Mouse (Mus musculus) midbrain, embryonic 12.5 days (tissue): ENCODE measurements around the gene Sp2. TPM values are rescaled to one million over a fixed set of nuclear protein-coding genes. Genes with fewer than 3 reads are reported as not detected.

Experiments
- ATAC-seq: fragments of 200-750 bp; cut with Nextera tagmentation; 2 replicates; pipeline ENCODE4 v1.8.0; 2017; ENCODE audit warnings: low read depth, moderate TSS enrichment, moderate library complexity; ENCODE audit not compliant: low FRiP score
- H3K27ac ChIP-seq: fragments of 300-500 bp; sonication (generic); replicated peaks from 2 replicates; pipeline ENCODE4 v1.5.1; 2016; ENCODE audit warnings: mild to moderate bottlenecking
- H3K27me3 ChIP-seq: fragments of 300-500 bp; sonication (generic); 2 replicates; pipeline ENCODE4 v1.6.1; 2016; ENCODE audit warnings: mild to moderate bottlenecking
- H3K36me3 ChIP-seq: fragments of 300-500 bp; sonication (generic); 2 replicates; pipeline ENCODE4 v1.6.1; 2016
- H3K4me1 ChIP-seq: fragments of 300-500 bp; sonication (generic); 2 replicates; pipeline ENCODE4 v1.6.1; 2016
- H3K4me2 ChIP-seq: fragments of 300-500 bp; sonication (generic); replicated peaks from 2 replicates; pipeline ENCODE4 v1.6.1; 2016; ENCODE audit warnings: mild to moderate bottlenecking, moderate library complexity
- H3K4me3 ChIP-seq: fragments of 300-500 bp; sonication (generic); 2 replicates; pipeline ENCODE4 v1.5.1; 2016; ENCODE audit warnings: mild to moderate bottlenecking
- H3K9ac ChIP-seq: fragments of 300-500 bp; sonication (generic); replicated peaks from 2 replicates; pipeline ENCODE4 v1.6.1; 2016; ENCODE audit warnings: mild to moderate bottlenecking, moderate library complexity
- H3K9me3 ChIP-seq: fragments of 300-500 bp; sonication (generic); 2 replicates; pipeline ENCODE4 v1.6.1; 2016; ENCODE audit warnings: mild to moderate bottlenecking
- WGBS: fragments of 180-500 bp; shearing (Covaris S2); methylation state at CpG from one replicate; pipeline ENCODE4 v1.1.7; 2016; 5-methylcytosine and 5-hydroxymethylcytosine counted together
- polyA plus RNA-seq: library from polyadenylated mRNA; unstranded; fragments of >200 nt; fragmentation: Nextera tagmentation; extraction: Ambion mirVana; gene quantifications from 2 replicates; pipeline ENCODE4 v1.2.1, GENCODE M21; 2016

The Sp2 gene
- polyA plus RNA-seq, 1 experiment from 2014 or later: 23.4 TPM

DNA sequence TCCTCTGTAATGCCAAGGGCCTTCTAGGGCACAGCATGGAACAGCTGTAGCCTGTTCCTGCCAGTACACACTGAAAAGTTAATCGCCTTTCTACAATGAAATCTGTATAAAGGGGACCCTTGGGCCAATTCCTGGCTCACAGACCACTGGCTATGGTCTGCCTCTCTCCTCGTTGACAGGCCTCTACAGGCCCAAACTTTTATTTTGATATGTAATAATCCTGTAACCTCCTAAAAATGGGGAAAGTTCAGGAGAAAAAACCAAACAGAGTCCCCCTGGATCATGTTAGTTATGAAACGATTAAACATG lies 6.4 kb downstream of the Sp2 start:
- H3K4me2 ChIP-seq: peak overlapping the region; percentile 91
- H3K9ac ChIP-seq: peak overlapping the region; percentile 97
- peak overlapping the region; percentile 94 for H3K4me3 ChIP-seq
- no peak for ATAC-seq
- no peaks in the 10 kb centered on the region for H3K9me3 ChIP-seq
- peaks cover 27% of the 10 kb centered on the region for H3K4me1 ChIP-seq
- H3K36me3 ChIP-seq: no peaks in the 10 kb centered on the region
- H3K27ac ChIP-seq: 0 out of 2 replicates have a peak overlapping the region, but pooled peaks have one; percentile 95
- WGBS: 52% methylated on average over 3 of the region's 3 CpGs
- peaks cover under 1% of the 10 kb centered on the region; the same call in 1 of the 2 replicates for H3K27me3 ChIP-seq

- Histone ChIP-seq H3K36me3 (no peaks in the 10 kb centered on the region), H3K9ac (peak overlapping the region; percentile 97; the same call in 1 of the 2 replicates), H3K4me3 (peak overlapping the region; percentile 94; the same call in 1 of the 2 replicates), H3K27me3 (no peaks in the 10 kb centered on the region), H3K4me2 (peak overlapping the region; percentile 91), H3K27ac (peak overlapping the region; percentile 42; the same call in 1 of the 2 replicates), H3K4me1 (peaks cover 27% of the 10 kb centered on the region), H3K9me3 (no peaks in the 10 kb centered on the region)
- WGBS: 83% methylated on average over 10 of the region's 10 CpGs
- no peak for ATAC-seq
Observed at GRCm38 (mm10) chr11:96975511-96976378, 7.0 kb downstream of the Sp2 start.

GRCm38 (mm10) chr11:96974813-96975212 lies 7.9 kb downstream of the Sp2 start:
- no peaks in the 10 kb centered on the region for H3K36me3 ChIP-seq
- no peak overlapping the region for H3K27ac ChIP-seq
- H3K4me3 ChIP-seq: no peak overlapping the region
- WGBS: 92% methylated on average over 5 of the region's 5 CpGs
- H3K9ac ChIP-seq: no peak overlapping the region
- no peaks in the 10 kb centered on the region for H3K27me3 ChIP-seq
- H3K9me3 ChIP-seq: no peaks in the 10 kb centered on the region
- H3K4me1 ChIP-seq: peaks cover 27% of the 10 kb centered on the region
- ATAC-seq: no peak
- H3K4me2 ChIP-seq: no peak overlapping the region

GRCm38 (mm10) chr11:96973426-96973964 lies 9.3 kb downstream of the Sp2 start:
- peak overlapping the region; percentile 52 for H3K27ac ChIP-seq
- WGBS: 93% methylated on average over 5 of the region's 5 CpGs
- H3K9ac ChIP-seq: 0 out of 2 replicates have a peak overlapping the region, but pooled peaks have one; percentile 32

DNA sequence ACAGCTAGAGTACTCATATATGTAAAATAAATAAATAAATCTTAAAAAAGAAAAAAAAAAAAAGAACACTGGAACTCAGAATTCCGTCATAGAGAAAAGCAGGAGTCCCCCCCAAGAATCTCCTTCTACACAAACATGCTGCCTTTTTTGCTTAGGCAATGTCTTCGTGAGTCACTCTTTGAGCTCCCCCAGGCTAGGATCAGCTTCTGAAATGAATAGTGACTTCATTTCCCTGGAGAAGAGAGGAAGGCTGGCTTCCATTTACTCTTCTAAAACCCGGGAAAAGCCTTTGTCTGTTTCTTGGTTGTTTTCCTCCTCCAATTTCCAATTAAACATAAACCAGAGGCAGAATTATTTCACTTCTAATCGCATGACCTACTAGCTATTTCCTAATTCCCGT lies 9.9 kb downstream of the Sp2 start:
- H3K27ac ChIP-seq: no peak overlapping the region
- 86% methylated on average over 5 of the region's 5 CpGs for WGBS

More at GRCm38 (mm10) chr11:96973426-96973964, 9.3 kb downstream of the Sp2 start:
- Histone ChIP-seq H3K9me3 (no peaks in the 10 kb centered on the region), H3K4me2 (no peak overlapping the region), H3K4me1 (peaks cover 22% of the 10 kb centered on the region), H3K36me3 (no peaks in the 10 kb centered on the region), H3K27me3 (no peaks in the 10 kb centered on the region), H3K4me3 (no peak overlapping the region)
- no peak for ATAC-seq

GRCm38 (mm10) chr11:96970341-96970740 lies 12.4 kb downstream of the Sp2 start:
- Histone ChIP-seq H3K4me1 (peaks cover 5% of the 10 kb centered on the region), H3K36me3 (0 out of 2 replicates have a peak, but pooled peaks cover 3% of the 10 kb centered on the region), H3K9me3 (no peaks in the 10 kb centered on the region), H3K27ac (no peak overlapping the region), H3K4me2 (no peak overlapping the region), H3K9ac (no peak overlapping the region), H3K4me3 (no peak overlapping the region), H3K27me3 (no peaks in the 10 kb centered on the region)
- WGBS: 91% methylated on average over 3 of the region's 3 CpGs
- ATAC-seq: no peak

More for the DNA sequence above, 9.9 kb downstream of the Sp2 start:
- no peaks in the 10 kb centered on the region for H3K36me3 ChIP-seq
- H3K4me2 ChIP-seq: no peak overlapping the region
- H3K4me3 ChIP-seq: no peak overlapping the region
- no peaks in the 10 kb centered on the region for H3K27me3 ChIP-seq
- H3K4me1 ChIP-seq: peaks cover 18% of the 10 kb centered on the region
- no peaks in the 10 kb centered on the region for H3K9me3 ChIP-seq
- no peak for ATAC-seq
- no peak overlapping the region for H3K9ac ChIP-seq

GRCm38 (mm10) chr11:96969746-96970145 lies 13.0 kb downstream of the Sp2 start:
- no peaks in the 10 kb centered on the region for H3K27me3 ChIP-seq
- H3K4me2 ChIP-seq: no peak overlapping the region
- H3K27ac ChIP-seq: no peak overlapping the region
- H3K9me3 ChIP-seq: no peaks in the 10 kb centered on the region
- H3K4me3 ChIP-seq: no peak overlapping the region
- no peak for ATAC-seq
- WGBS: 94% methylated on average over 1 of the region's 1 CpGs
- no peak overlapping the region for H3K9ac ChIP-seq
- H3K36me3 ChIP-seq: 0 out of 2 replicates have a peak, but pooled peaks cover 3% of the 10 kb centered on the region
- H3K4me1 ChIP-seq: peaks cover 5% of the 10 kb centered on the region

- ATAC-seq: no peak
- 0 out of 2 replicates have a peak, but pooled peaks cover 3% of the 10 kb centered on the region for H3K36me3 ChIP-seq
- no peaks in the 10 kb centered on the region for H3K9me3 ChIP-seq
- no peak overlapping the region for H3K27ac ChIP-seq
- no peak overlapping the region; the same call in 1 of the 2 replicates for H3K9ac ChIP-seq
- H3K27me3 ChIP-seq: no peaks in the 10 kb centered on the region
- peaks cover 5% of the 10 kb centered on the region for H3K4me1 ChIP-seq
- no peak overlapping the region for H3K4me2 ChIP-seq
- WGBS: 70% methylated on average over 5 of the region's 5 CpGs
- no peak overlapping the region for H3K4me3 ChIP-seq
Observed at GRCm38 (mm10) chr11:96969280-96969722, 13.5 kb downstream of the Sp2 start.

GRCm38 (mm10) chr11:96968476-96968875 lies 14.3 kb downstream of the Sp2 start:
- Histone ChIP-seq H3K27ac (no peak overlapping the region), H3K27me3 (no peaks in the 10 kb centered on the region)
- no peak for ATAC-seq

DNA sequence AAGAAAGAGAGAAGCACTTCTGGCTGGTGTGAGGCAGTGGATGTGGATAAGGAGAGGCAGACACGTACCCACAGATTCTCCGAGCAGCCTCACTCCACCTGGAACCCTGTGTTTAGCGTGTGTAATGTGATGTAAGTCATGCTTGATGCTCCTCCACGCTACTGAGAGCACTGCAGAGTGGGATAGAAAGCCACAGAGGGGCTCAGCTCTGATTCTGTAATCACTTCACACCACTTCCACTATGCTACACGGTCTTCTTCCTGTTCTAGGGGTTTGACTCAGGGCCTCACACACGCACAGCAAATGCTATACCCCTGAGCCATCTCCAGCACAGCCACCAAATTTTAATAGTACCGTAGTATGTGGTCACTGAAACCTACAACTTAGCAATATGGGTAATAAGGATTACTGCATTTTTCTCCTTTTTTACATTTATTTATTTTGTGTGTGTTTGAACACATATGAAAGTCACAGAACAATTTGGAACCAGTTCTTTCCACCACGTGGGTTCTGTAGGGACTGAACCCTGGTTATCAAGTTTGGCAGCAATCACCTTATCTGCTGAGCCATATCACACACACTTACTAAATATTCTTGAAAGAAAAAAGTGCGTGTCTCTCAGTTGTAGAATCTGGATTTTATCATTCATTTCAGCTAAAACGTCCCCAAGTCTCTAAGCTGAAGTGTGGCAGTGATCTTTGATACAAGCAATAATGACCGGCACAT lies 15.1 kb downstream of the Sp2 start:
- Histone ChIP-seq H3K27me3 (no peaks in the 10 kb centered on the region), H3K4me3 (no peak overlapping the region), H3K9me3 (no peaks in the 10 kb centered on the region), H3K4me1 (peaks cover 5% of the 10 kb centered on the region; the same call in 1 of the 2 replicates), H3K9ac (no peak overlapping the region), H3K36me3 (peaks cover 9% of the 10 kb centered on the region), H3K4me2 (no peak overlapping the region), H3K27ac (peak overlapping the region; percentile 30; the same call in 1 of the 2 replicates)
- ATAC-seq: no peak
- 91% methylated on average over 11 of the region's 11 CpGs for WGBS

More at GRCm38 (mm10) chr11:96968476-96968875, 14.3 kb downstream of the Sp2 start:
- H3K4me2 ChIP-seq: no peak overlapping the region
- H3K4me3 ChIP-seq: no peak overlapping the region
- WGBS: 70% methylated on average over 6 of the region's 6 CpGs
- H3K9ac ChIP-seq: no peak overlapping the region; the same call in 1 of the 2 replicates
- H3K9me3 ChIP-seq: no peaks in the 10 kb centered on the region
- 0 out of 2 replicates have a peak, but pooled peaks cover 3% of the 10 kb centered on the region for H3K36me3 ChIP-seq
- peaks cover 5% of the 10 kb centered on the region; the same call in 1 of the 2 replicates for H3K4me1 ChIP-seq

DNA sequence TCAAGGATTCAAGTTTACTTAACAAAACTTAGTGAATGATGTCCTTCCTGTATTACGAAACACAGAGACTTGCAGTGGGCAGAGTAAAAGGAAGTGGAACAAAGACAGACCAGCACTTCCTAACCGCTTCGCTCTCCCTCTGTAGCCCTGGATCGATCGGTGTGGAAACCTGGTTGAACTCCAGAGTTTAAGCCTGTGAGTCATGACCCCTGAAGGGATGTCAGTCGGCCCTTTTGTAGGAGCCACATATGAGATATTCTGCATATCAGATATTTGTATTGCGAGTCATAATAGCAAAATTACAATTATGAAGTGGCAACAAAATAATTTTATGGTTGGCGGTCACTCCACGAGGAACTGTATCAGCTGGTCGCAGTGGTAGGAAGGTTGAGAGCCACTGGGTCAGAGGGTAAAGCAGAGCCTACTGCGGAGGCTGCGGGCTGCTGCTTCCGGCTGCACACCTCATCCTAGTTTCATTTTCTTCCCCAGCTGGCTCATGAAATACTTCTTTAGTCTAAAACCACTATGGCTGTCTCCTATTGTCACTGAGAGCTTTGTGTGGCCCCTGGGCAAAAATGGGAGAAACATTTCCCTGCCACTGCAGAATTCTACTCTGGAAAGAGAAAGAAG lies 15.7 kb downstream of the Sp2 start:
- H3K27ac ChIP-seq: peak overlapping the region; percentile 30; the same call in 1 of the 2 replicates

More for the DNA sequence above, 15.7 kb downstream of the Sp2 start:
- 92% methylated on average over 13 of the region's 13 CpGs for WGBS
- Histone ChIP-seq H3K4me1 (no peaks in the 10 kb centered on the region), H3K9ac (no peak overlapping the region), H3K4me2 (no peak overlapping the region), H3K4me3 (no peak overlapping the region), H3K36me3 (peaks cover 16% of the 10 kb centered on the region), H3K9me3 (no peaks in the 10 kb centered on the region), H3K27me3 (no peaks in the 10 kb centered on the region)
- no peak for ATAC-seq
